Mouse (Mus musculus): Measurements from ENCODE around the gene Anapc7.

GRCm38 (mm10) chr5:122434541-122434940, 13.0 kb downstream of the Anapc7 start:
- TF ChIP-seq CTCF (IDR thresholded peaks at IDR 0.05; ENCODE audit: low read depth), result peak; percentile 45
- no peak for TF ChIP-seq EP300 (IDR thresholded peaks at IDR 0.05; ENCODE audit: low read depth)
